Mouse (Mus musculus) forebrain, postnatal 0 days (tissue): ENCODE results near the gene Setd1a. TPM values are rescaled to one million over a fixed set of nuclear protein-coding genes. Genes with fewer than 3 reads are reported as not detected.

Source experiments
- ATAC-seq: fragments of 200-750 bp; cut with Nextera tagmentation; 2 replicates; pipeline ENCODE4 v1.8.0; 2017; ENCODE audit warnings: mild to moderate bottlenecking, moderate library complexity
- DNase-seq: peaks from one replicate; pipeline ENCODE4 v3.0.0-alpha.2; 2015
- H3K27ac ChIP-seq: fragments of 300-500 bp; sonication (generic); 2 replicates; pipeline ENCODE4 v1.5.1; 2014; ENCODE audit warnings: low read depth, mild to moderate bottlenecking, antibody characterized with exemption, low read length, moderate library complexity, mixed read lengths
- H3K27me3 ChIP-seq: fragments of 300-500 bp; sonication (generic); 2 replicates; pipeline ENCODE4 v1.6.1; 2014; ENCODE audit warnings: mild to moderate bottlenecking, low read length, mixed read lengths; ENCODE audit not compliant: insufficient read depth
- H3K36me3 ChIP-seq: fragments of 300-500 bp; sonication (generic); 2 replicates; pipeline ENCODE4 v1.6.1; 2014; ENCODE audit warnings: mild to moderate bottlenecking, moderate library complexity; ENCODE audit not compliant: insufficient read depth
- H3K4me1 ChIP-seq: fragments of 300-500 bp; sonication (generic); 2 replicates; pipeline ENCODE4 v1.6.1; 2014; ENCODE audit warnings: antibody characterized with exemption; ENCODE audit not compliant: insufficient read depth
- H3K4me2 ChIP-seq: fragments of 300-500 bp; sonication (generic); 2 replicates; pipeline ENCODE4 v1.6.1; 2014; ENCODE audit warnings: low read depth, mild to moderate bottlenecking, moderate library complexity
- H3K4me3 ChIP-seq: fragments of 300-500 bp; sonication (generic); 2 replicates; pipeline ENCODE4 v1.5.1; 2014; ENCODE audit warnings: low read depth, low read length, mixed read lengths
- H3K9ac ChIP-seq: fragments of 300-500 bp; sonication (generic); 2 replicates; pipeline ENCODE4 v1.6.1; 2014; ENCODE audit warnings: mild to moderate bottlenecking
- H3K9me3 ChIP-seq: fragments of 300-500 bp; sonication (generic); 2 replicates; pipeline ENCODE4 v1.6.1; 2016; ENCODE audit warnings: low read length
- CTCF ChIP-seq: sonication (generic); IDR thresholded peaks from 2 replicates; pipeline ENCODE4 v1.5.1; 2016; ENCODE audit warnings: antibody characterized with exemption, control low read depth, low read depth
- WGBS: fragments of 180-500 bp; shearing (Covaris S2); extraction: QIAGEN DNeasy Blood & Tissue Kit; methylation state at CpG from one replicate; pipeline ENCODE4 v1.1.7; 2014; 5-methylcytosine and 5-hydroxymethylcytosine counted together
- polyA plus RNA-seq: library from polyadenylated mRNA; unstranded; fragments of >200 nt; fragmentation: Nextera tagmentation; extraction: Ambion mirVana; gene quantifications from 2 replicates; pipeline ENCODE4 v1.2.1, GENCODE M21; 2015
- total RNA-seq: library from RNA; depleted of rRNA; stranded (reverse); fragments of >200 nt; gene quantifications from 2 replicates; pipeline ENCODE4 v1.2.3, GENCODE M21; 2014

Setd1a gene
- total and polyA plus RNA-seq, 2 experiments from 2014 or later: 13.2 to 20.7 TPM

DNA sequence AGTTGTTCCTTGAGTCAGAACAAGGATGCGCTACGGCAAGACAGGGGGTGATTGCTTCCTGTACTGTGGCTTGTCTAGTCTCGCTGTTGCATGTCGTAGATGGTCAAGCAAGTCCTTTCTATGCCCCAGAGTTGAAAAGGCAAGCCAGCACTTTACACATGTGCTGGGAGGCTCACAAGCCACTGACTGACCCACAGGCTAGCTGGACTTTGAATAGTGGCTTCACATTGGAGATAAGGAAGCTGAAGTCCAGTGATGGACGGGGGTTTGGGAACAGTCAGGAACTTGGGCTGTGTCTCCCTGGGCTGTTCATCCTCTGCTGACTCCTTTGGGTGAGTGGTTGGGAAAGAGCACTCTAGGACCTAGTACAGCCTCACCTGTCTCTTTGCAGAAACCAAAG, 24.9 kb upstream of the Setd1a start:
- no peak overlapping the region for H3K27ac ChIP-seq
- H3K4me1 ChIP-seq: peaks cover 3% of the 10 kb centered on the region; the same call in 1 of the 2 replicates
- no peak for ATAC-seq
- H3K4me2 ChIP-seq: no peak overlapping the region
- H3K36me3 ChIP-seq: peaks cover 63% of the 10 kb centered on the region
- H3K27me3 ChIP-seq: no peaks in the 10 kb centered on the region
- no peak overlapping the region for H3K9ac ChIP-seq
- no peak for TF ChIP-seq CTCF
- H3K4me3 ChIP-seq: no peak overlapping the region
- no peaks in the 10 kb centered on the region for H3K9me3 ChIP-seq
- 94% methylated on average over 5 of the region's 5 CpGs for WGBS
- DNase-seq: no peak

DNA sequence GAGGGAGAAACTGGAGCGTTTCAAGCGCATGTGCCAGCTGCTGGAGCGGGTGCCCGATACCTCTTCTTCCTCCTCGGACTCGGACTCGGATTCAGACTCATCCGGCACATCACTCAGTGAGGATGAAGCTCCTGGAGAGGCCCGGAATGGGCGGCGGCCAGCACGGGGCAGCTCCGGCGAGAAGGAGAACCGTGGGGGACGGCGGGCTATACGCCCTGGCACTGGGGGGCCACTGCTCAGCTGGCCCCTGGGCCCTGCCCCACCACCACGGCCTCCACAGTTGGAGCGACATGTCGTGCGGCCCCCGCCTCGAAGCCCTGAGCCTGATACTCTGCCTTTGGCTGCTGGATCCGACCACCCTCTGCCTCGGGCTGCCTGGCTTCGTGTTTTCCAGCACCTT, 24.4 kb upstream of the Setd1a start:
- Histone ChIP-seq H3K36me3 (peaks cover 63% of the 10 kb centered on the region), H3K9me3 (no peaks in the 10 kb centered on the region), H3K27ac (no peak overlapping the region), H3K27me3 (no peaks in the 10 kb centered on the region), H3K4me3 (no peak overlapping the region), H3K9ac (no peak overlapping the region), H3K4me1 (peaks cover 3% of the 10 kb centered on the region; the same call in 1 of the 2 replicates), H3K4me2 (no peak overlapping the region)
- 94% methylated on average over 27 of the region's 27 CpGs for WGBS
- TF ChIP-seq CTCF: no peak
- no peak for ATAC-seq
- DNase-seq: no peak

DNA sequence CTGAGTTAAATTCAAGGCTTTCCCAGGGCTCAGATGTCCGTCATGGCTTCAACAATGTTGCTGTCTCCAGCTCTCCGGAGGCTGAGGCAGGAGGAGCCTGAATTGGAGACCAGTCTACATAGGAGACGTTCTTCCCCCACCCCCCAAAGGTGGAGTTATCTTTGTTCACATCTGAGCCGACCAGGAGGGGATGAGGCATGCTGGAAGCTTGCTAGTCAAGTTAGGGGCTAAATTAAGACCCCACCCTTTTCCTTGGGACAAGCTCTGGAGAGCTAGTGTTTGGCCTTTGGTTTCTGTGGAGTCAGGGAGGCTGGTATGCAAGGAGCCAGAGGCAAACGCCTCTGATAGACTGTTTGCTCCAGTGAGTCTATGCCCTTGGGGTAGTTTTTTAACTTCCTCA, 23.3 kb upstream of the Setd1a start:
- WGBS: 78% methylated on average over 5 of the region's 5 CpGs
- no peak for ATAC-seq

DNA sequence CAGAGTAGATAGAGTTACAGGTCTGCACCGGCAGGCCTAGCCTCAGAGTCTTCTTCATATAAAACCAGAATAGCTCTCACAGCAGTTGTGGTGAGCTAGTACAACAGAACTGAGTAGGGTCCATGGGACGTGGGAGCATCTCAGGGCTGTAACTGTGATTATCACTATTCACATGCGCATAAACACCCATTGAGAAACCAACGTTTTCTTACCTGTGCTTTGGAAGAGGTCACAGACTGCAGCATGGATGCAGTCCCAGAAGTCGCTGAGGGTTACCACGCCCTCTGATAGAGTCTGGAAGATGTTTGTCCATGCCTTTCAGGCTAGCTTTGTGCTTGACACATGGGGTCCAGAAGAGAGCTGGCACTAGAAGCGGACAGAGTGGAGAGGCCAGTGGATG, 22.7 kb upstream of the Setd1a start:
- H3K27me3 ChIP-seq: no peaks in the 10 kb centered on the region
- WGBS: 90% methylated on average over 7 of the region's 7 CpGs
- no peak for DNase-seq
- no peak overlapping the region for H3K4me2 ChIP-seq
- ATAC-seq: no peak
- H3K4me3 ChIP-seq: no peak overlapping the region
- no peak for TF ChIP-seq CTCF
- no peak overlapping the region for H3K9ac ChIP-seq
- no peak overlapping the region for H3K27ac ChIP-seq
- peaks cover 78% of the 10 kb centered on the region for H3K36me3 ChIP-seq
- no peaks in the 10 kb centered on the region for H3K4me1 ChIP-seq
- no peaks in the 10 kb centered on the region for H3K9me3 ChIP-seq

More for the DNA sequence above, 23.3 kb upstream of the Setd1a start:
- H3K4me1 ChIP-seq: no peaks in the 10 kb centered on the region
- no peak for DNase-seq
- no peaks in the 10 kb centered on the region for H3K9me3 ChIP-seq
- no peak overlapping the region for H3K27ac ChIP-seq
- no peak overlapping the region for H3K9ac ChIP-seq
- TF ChIP-seq CTCF: no peak
- no peak overlapping the region for H3K4me2 ChIP-seq
- H3K4me3 ChIP-seq: no peak overlapping the region
- H3K27me3 ChIP-seq: no peaks in the 10 kb centered on the region
- H3K36me3 ChIP-seq: peaks cover 74% of the 10 kb centered on the region

DNA sequence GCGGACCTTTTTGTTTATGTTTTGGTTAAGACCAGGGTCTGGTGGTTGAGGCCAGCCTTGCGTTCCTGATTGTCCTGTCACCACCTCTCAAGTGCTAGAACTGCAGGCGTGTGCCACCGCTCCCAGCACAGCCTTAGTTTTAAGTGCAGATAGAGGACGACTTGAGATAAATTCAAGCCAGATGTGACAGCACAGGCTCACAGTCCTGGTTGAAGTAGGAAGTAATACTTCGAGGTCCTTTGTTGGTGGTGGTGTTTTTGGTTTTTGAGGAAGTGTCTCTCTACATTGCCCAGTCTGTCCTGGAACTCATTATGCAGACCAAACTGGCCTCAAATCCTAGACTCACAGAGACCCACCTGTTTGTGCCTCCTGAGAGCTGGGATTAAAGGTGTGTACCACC, 16.8 kb upstream of the Setd1a start:
- Histone ChIP-seq H3K9ac (no peak overlapping the region), H3K9me3 (no peaks in the 10 kb centered on the region), H3K27me3 (no peaks in the 10 kb centered on the region), H3K4me3 (no peak overlapping the region), H3K27ac (no peak overlapping the region), H3K36me3 (peaks cover 55% of the 10 kb centered on the region), H3K4me1 (no peaks in the 10 kb centered on the region), H3K4me2 (no peak overlapping the region)
- DNase-seq: no peak
- WGBS: 79% methylated on average over 6 of the region's 6 CpGs
- TF ChIP-seq CTCF: no peak
- no peak for ATAC-seq

DNA sequence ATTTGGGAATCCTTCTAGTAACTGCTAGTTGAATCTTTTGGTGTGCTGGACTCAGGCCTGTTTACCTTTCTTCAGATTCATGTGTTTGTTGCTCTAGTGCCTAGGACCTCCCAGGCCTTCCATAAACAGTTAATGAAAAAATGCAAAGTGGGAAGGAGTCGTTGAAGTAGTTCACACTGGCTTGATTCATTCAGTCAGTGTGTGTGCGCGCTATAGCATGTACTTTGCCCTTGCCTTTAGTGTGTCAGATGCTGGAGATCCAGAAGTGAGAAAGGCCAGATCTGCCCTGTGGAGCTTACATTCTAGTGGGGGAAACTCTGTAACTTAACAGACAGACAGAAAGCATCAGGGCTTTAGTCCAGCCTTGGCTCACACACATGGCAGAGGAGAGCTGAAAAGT, 16.0 kb upstream of the Setd1a start:
- Histone ChIP-seq H3K9ac (no peak overlapping the region), H3K27me3 (no peaks in the 10 kb centered on the region), H3K4me1 (no peaks in the 10 kb centered on the region), H3K4me2 (no peak overlapping the region), H3K9me3 (no peaks in the 10 kb centered on the region), H3K36me3 (peaks cover 58% of the 10 kb centered on the region), H3K27ac (no peak overlapping the region), H3K4me3 (no peak overlapping the region)
- WGBS: 85% methylated on average over 3 of the region's 3 CpGs
- DNase-seq (no peak), ATAC-seq (no peak)
- TF ChIP-seq CTCF: no peak

DNA sequence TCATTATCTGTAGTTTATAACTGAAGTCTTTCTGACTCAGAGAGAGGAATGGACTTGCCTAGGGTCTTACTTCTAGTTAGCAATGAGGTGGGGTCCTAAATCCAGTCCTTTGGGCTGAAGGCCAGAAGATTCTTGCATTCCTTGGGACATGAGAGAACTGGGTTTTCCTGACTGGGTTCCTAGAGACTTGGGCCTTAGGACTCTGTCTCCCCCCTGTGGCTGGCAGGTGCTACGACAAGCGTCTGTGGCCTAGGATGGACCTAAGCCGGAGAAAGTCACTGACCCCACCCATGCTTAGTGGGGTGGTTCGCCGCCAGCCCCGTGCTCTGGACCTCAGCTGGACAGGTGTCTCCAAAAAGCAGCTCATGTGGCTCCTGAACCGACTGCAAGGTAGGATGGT, 15.4 kb upstream of the Setd1a start:
- 43% methylated on average over 7 of the region's 7 CpGs for WGBS
- H3K9ac ChIP-seq: no peak overlapping the region
- no peaks in the 10 kb centered on the region for H3K4me1 ChIP-seq
- H3K9me3 ChIP-seq: no peaks in the 10 kb centered on the region
- no peak overlapping the region for H3K4me2 ChIP-seq
- ATAC-seq (no peak), DNase-seq (peak; percentile 60)
- no peak overlapping the region for H3K27ac ChIP-seq
- peak; percentile 83 for TF ChIP-seq CTCF
- no peaks in the 10 kb centered on the region for H3K27me3 ChIP-seq
- no peak overlapping the region for H3K4me3 ChIP-seq
- H3K36me3 ChIP-seq: peaks cover 64% of the 10 kb centered on the region

DNA sequence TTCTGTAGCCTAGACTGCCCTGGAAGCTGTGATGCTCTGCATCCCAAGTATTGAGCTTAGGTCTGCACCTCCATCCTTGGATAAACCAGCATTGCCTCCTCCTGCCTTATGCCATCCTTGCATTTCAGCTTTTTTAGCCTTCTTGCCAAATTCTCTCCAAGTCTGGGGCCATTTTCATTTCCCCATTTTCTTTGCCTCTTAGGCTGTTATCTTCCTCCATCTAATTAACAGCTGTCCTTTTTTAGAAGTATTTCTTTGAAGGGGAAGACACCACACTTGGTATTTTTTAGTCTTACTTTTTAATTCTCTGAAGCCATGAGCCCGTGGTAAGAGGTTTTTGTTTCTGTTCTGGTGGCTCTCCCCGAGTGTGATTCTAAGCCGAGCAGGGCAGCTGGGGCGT, 12.8 kb upstream of the Setd1a start:
- DNase-seq (no peak), ATAC-seq (no peak)
- H3K9ac ChIP-seq: no peak overlapping the region
- no peak overlapping the region for H3K4me3 ChIP-seq
- no peak overlapping the region for H3K27ac ChIP-seq
- no peak for TF ChIP-seq CTCF
- H3K4me1 ChIP-seq: peaks cover 5% of the 10 kb centered on the region
- peaks cover 70% of the 10 kb centered on the region for H3K36me3 ChIP-seq
- no peaks in the 10 kb centered on the region for H3K27me3 ChIP-seq
- H3K4me2 ChIP-seq: no peak overlapping the region
- WGBS: 92% methylated on average over 4 of the region's 4 CpGs
- H3K9me3 ChIP-seq: no peaks in the 10 kb centered on the region
